Comparison of ENCODE assay signal across 23 mouse cellular contexts in the genomic region with DNA sequence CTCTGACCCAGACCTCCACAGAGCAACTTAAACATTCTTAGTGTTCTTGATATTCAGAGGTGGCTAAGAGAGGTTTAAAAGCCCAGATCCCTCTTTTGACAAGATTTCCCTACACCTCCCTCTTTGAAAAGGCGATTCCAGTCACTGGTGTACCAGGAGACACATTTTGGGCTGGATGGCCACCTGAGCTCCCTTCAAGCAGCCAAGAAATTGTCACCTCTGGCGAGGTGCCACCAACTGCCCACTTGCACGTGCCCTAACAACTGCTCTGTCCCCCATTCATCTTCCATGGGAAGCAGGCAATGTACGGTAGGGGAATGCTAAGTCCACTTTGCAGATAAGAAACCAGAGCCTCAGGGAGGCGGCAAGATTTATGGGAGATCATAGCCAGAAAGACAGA. TPM values are rescaled to one million over a fixed set of nuclear protein-coding genes. Genes with fewer than 3 reads are reported as not detected.
DNase-seq lines count a peak whose midpoint lies in the region; ATAC-seq and TF ChIP-seq lines count a peak whose summit lies in the region.
"Had no signal": no experiment of that assay in that cellular context is flagged by ENCODE, and none has a peak within 500 bp of the region (broad histone marks: within the 10 kb centered on the region; RNA-seq: fewer than 3 reads in every experiment).

No protein-coding gene starts in this region.

- no peaks in the 10 kb centered on the region for H3K36me3 ChIP-seq in ES-Bruce4 (ENCODE audit: control insufficient read depth, insufficient read depth, low read length, poor library complexity, severe bottlenecking)
- H3K36me3 ChIP-seq in embryonic facial prominence, embryonic 10.5 days (replicated peaks): peaks cover 7% of the 10 kb centered on the region; the same call in 1 of the 2 replicates
- H3K36me3 ChIP-seq in hindbrain, embryonic 16.5 days (ENCODE audit: control insufficient read depth, insufficient read depth, low read length): peaks cover 6% of the 10 kb centered on the region; the same call in 1 of the 2 replicates
- H3K36me3 ChIP-seq: limb, embryonic 13.5 days had no signal

- no peak overlapping the region for H3K4me3 ChIP-seq in left cerebral cortex, adult 2 months
- no peak overlapping the region for H3K4me3 ChIP-seq in ES-Bruce4 (ENCODE audit: low read depth, low read length)
- H3K4me3 ChIP-seq in embryonic facial prominence, embryonic 10.5 days: no peak overlapping the region
- no peak overlapping the region for H3K4me3 ChIP-seq in hindbrain, embryonic 16.5 days (ENCODE audit: low read length)
- H3K4me3 ChIP-seq: limb, embryonic 13.5 days; liver, embryonic 12.5 days; neural tube, embryonic 12.5 days had no signal

- peaks cover 8% of the 10 kb centered on the region for H3K4me1 ChIP-seq in ES-Bruce4 (ENCODE audit: control insufficient read depth, insufficient read depth, low read length)
- H3K4me1 ChIP-seq in embryonic facial prominence, embryonic 10.5 days: peaks cover 48% of the 10 kb centered on the region
- peaks cover 8% of the 10 kb centered on the region for H3K4me1 ChIP-seq in hindbrain, embryonic 16.5 days (ENCODE audit: control insufficient read depth, insufficient read depth, low read depth, low read length)

- peak overlapping the region; percentile 42 for H3K27ac ChIP-seq in left cerebral cortex, adult 2 months
- H3K27ac ChIP-seq in ES-Bruce4 (ENCODE audit: insufficient read depth, low read length): peak overlapping the region; percentile 7; the same call in 1 of the 2 replicates
- H3K27ac ChIP-seq in embryonic facial prominence, embryonic 10.5 days (replicated peaks): peak overlapping the region; percentile 32; the same call in 1 of the 2 replicates
- H3K27ac ChIP-seq in hindbrain, embryonic 16.5 days (ENCODE audit: low read depth, low read length): no peak overlapping the region
- H3K27ac ChIP-seq: limb, embryonic 13.5 days; liver, embryonic 12.5 days; neural tube, embryonic 12.5 days had no signal

- no peak for DNase-seq in left cerebral cortex, adult 2 months (ENCODE audit: extremely low spot score in 1 of 2, low spot score in 2 of 2)
- DNase-seq in left cerebral cortex, adult 8-10 months (ENCODE audit: low spot score in 2 of 2): no peak
- DNase-seq in cerebellum, adult 9-10 months: peak; percentile 73
- DNase-seq in embryonic facial prominence, embryonic 10.5 days (ENCODE audit: low spot score): no peak
- DNase-seq in B cell, adult 2 months: no peak
- DNase-seq: adrenal gland, postnatal 10 days; embryo, embryonic 11 days; gastrocnemius, postnatal 14 days; heart, adult 11 months; kidney, postnatal 10 days; lung, adult 18-20 months; lung, postnatal 4 days; midbrain, embryonic 14.5 days; right cerebral cortex, postnatal 14 days; thymus, postnatal 14 days had no signal

- TF ChIP-seq EP300 in ES-Bruce4 (IDR thresholded peaks at IDR 0.05; ENCODE audit: insufficient read depth, low read depth, low read length): no peak

- ATAC-seq in hindbrain, embryonic 16.5 days: no peak
- ATAC-seq: forebrain, embryonic 16.5 days; intestine, postnatal 0 days; liver, embryonic 12.5 days had no signal

- TF ChIP-seq POLR2A in ES-Bruce4 (IDR thresholded peaks at IDR 0.05; ENCODE audit: insufficient read depth, low read length): no peak

- H3K9ac ChIP-seq in ES-Bruce4 (ENCODE audit: low read depth, poor library complexity, severe bottlenecking): no peak overlapping the region
- H3K9ac ChIP-seq in hindbrain, embryonic 16.5 days (ENCODE audit: low read depth, low read length): no peak overlapping the region
- H3K9ac ChIP-seq: limb, embryonic 13.5 days; liver, embryonic 12.5 days; neural tube, embryonic 12.5 days had no signal

- H3K27me3 ChIP-seq in ES-Bruce4 (ENCODE audit: control insufficient read depth, insufficient read depth, low read length, poor library complexity, severe bottlenecking): no peaks in the 10 kb centered on the region
- H3K27me3 ChIP-seq in embryonic facial prominence, embryonic 10.5 days (replicated peaks; ENCODE audit: low read depth, poor library complexity, severe bottlenecking): peaks cover 36% of the 10 kb centered on the region
- H3K27me3 ChIP-seq in hindbrain, embryonic 16.5 days (replicated peaks; ENCODE audit: control insufficient read depth, insufficient read depth, low read length): no peaks in the 10 kb centered on the region
- H3K27me3 ChIP-seq: neural tube, embryonic 12.5 days had no signal

- H3K9me3 ChIP-seq in ES-Bruce4 (replicated peaks; ENCODE audit: control insufficient read depth, insufficient read depth, low read length, poor library complexity, severe bottlenecking): no peaks in the 10 kb centered on the region
- no peaks in the 10 kb centered on the region for H3K9me3 ChIP-seq in embryonic facial prominence, embryonic 10.5 days
- no peaks in the 10 kb centered on the region for H3K9me3 ChIP-seq in hindbrain, embryonic 16.5 days (ENCODE audit: control insufficient read depth, low read length)
- H3K9me3 ChIP-seq: limb, embryonic 13.5 days; liver, embryonic 12.5 days; neural tube, embryonic 12.5 days had no signal

- H3K4me2 ChIP-seq in hindbrain, embryonic 16.5 days (ENCODE audit: low read length): no peak overlapping the region
- H3K4me2 ChIP-seq: heart, embryonic 11.5 days; limb, embryonic 13.5 days; liver, embryonic 12.5 days; neural tube, embryonic 12.5 days had no signal

- WGBS in embryonic facial prominence, embryonic 10.5 days: 85% methylated on average over 5 of the region's 5 CpGs
- 63% methylated on average over 5 of the region's 5 CpGs for WGBS in hindbrain, embryonic 16.5 days

- intact Hi-C loops in left cerebral cortex, adult 2 months (cut with DNase I): loop anchor here (2.0 to 5.0 kb wide), 2 partner anchors 138 to 456 kb away; no protein-coding TSS in a partner anchor

- TF ChIP-seq CTCF in left cerebral cortex, adult 2 months (IDR thresholded peaks at IDR 0.05): no peak
- TF ChIP-seq CTCF in ES-Bruce4 (IDR thresholded peaks at IDR 0.05; ENCODE audit: low read depth, low read length): no peak

RNA-seq across cellular contexts. Expression of a gene that starts 39.0 kb away (rescaled TPM):
- total RNA-seq in left cerebral cortex, adult 2 months (2021): 100 to 1,000 TPM; 108 TPM
- 100 to 1,000 TPM in 1 of 4 experiments, 10 to 100 TPM in 3; 97.0 to 119 (median 97.8) TPM for total RNA-seq in left cerebral cortex, adult 8-10 months (2022)
- polyA plus RNA-seq in ES-Bruce4 (2011; ENCODE audit: insufficient read depth, insufficient read length, low read depth, missing spikeins): 14.4 and 15.7 TPM in 2 replicates
- polyA plus RNA-seq in embryonic facial prominence, embryonic 10.5 days (2016; fragmentation: Nextera tagmentation; extraction: Ambion mirVana): 12.2 and 13.4 TPM in 2 replicates
- polyA plus RNA-seq in hindbrain, embryonic 16.5 days (2015; fragmentation: Nextera tagmentation; extraction: Ambion mirVana): 141 and 145 TPM in 2 replicates
